Mouse (Mus musculus) liver, embryonic 13.5 days (tissue): Measurements from ENCODE around the gene Fkbp10. TPM values are rescaled to one million over a fixed set of nuclear protein-coding genes. Genes with fewer than 3 reads are reported as not detected.

Source experiments
- ATAC-seq: fragments of 200-750 bp; cut with Nextera tagmentation; 2 replicates; pipeline ENCODE4 v1.8.0; 2017; ENCODE audit warnings: low read depth, mild to moderate bottlenecking, moderate number of reproducible peaks, moderate library complexity
- DNase-seq: peaks from one replicate; pipeline ENCODE4 v3.0.0; 2022
- H3K27ac ChIP-seq: fragments of 300-500 bp; sonication (generic); 2 replicates; pipeline ENCODE4 v1.5.1; 2015; ENCODE audit warnings: moderate library complexity, mild to moderate bottlenecking, inconsistent platforms
- H3K27me3 ChIP-seq: fragments of 300-500 bp; sonication (generic); 2 replicates; pipeline ENCODE4 v1.6.1; 2015; ENCODE audit warnings: mild to moderate bottlenecking, inconsistent platforms
- H3K36me3 ChIP-seq: fragments of 300-500 bp; sonication (generic); 2 replicates; pipeline ENCODE4 v1.6.1; 2015; ENCODE audit warnings: mild to moderate bottlenecking, inconsistent platforms
- H3K4me1 ChIP-seq: fragments of 300-500 bp; sonication (generic); replicated peaks from 2 replicates; pipeline ENCODE4 v1.6.1; 2015; ENCODE audit warnings: inconsistent platforms
- H3K4me2 ChIP-seq: fragments of 300-500 bp; sonication (generic); 2 replicates; pipeline ENCODE4 v1.6.1; 2015; ENCODE audit warnings: inconsistent platforms, mild to moderate bottlenecking, moderate library complexity
- H3K4me3 ChIP-seq: fragments of 300-500 bp; sonication (generic); replicated peaks from 2 replicates; pipeline ENCODE4 v1.5.1; 2015; ENCODE audit warnings: mild to moderate bottlenecking, inconsistent platforms
- H3K9ac ChIP-seq: fragments of 300-500 bp; sonication (generic); 2 replicates; pipeline ENCODE4 v1.6.1; 2015; ENCODE audit warnings: mild to moderate bottlenecking, inconsistent platforms
- H3K9me3 ChIP-seq: fragments of 300-500 bp; sonication (generic); replicated peaks from 2 replicates; pipeline ENCODE4 v1.6.1; 2016; ENCODE audit warnings: inconsistent platforms
- WGBS: fragments of 180-500 bp; shearing (Covaris S2); methylation state at CpG from one replicate; pipeline ENCODE4 v1.1.7; 2015; ENCODE audit not compliant: insufficient replicate concordance; 5-methylcytosine and 5-hydroxymethylcytosine counted together
- polyA plus RNA-seq: library from polyadenylated mRNA; unstranded; fragments of >200 nt; fragmentation: Nextera tagmentation; extraction: Ambion mirVana; gene quantifications from 2 replicates; pipeline ENCODE4 v1.2.1, GENCODE M21; 2015

The Fkbp10 gene
- polyA plus RNA-seq, 1 experiment from 2014 or later: 11.8 TPM

- no peak for ATAC-seq
- 66% methylated on average over 3 of the region's 3 CpGs for WGBS
- H3K4me1 ChIP-seq: peaks cover 33% of the 10 kb centered on the region
- no peak overlapping the region for H3K9ac ChIP-seq
- no peak overlapping the region for H3K4me2 ChIP-seq
- H3K27ac ChIP-seq: no peak overlapping the region
- no peaks in the 10 kb centered on the region for H3K27me3 ChIP-seq
- H3K9me3 ChIP-seq: no peaks in the 10 kb centered on the region
- no peak overlapping the region for H3K4me3 ChIP-seq
- DNase-seq: no peak
- H3K36me3 ChIP-seq: peaks cover 17% of the 10 kb centered on the region
These were observed 30.5 kb upstream of the Fkbp10 start for GRCm38 (mm10) chr11:100385016-100385415.

GRCm38 (mm10) chr11:100386586-100386985 is 28.9 kb upstream of the Fkbp10 start:
- Histone ChIP-seq H3K9ac (no peak overlapping the region), H3K4me2 (no peak overlapping the region), H3K4me3 (no peak overlapping the region), H3K4me1 (peaks cover 49% of the 10 kb centered on the region), H3K27ac (no peak overlapping the region), H3K36me3 (peaks cover 10% of the 10 kb centered on the region), H3K27me3 (no peaks in the 10 kb centered on the region), H3K9me3 (no peaks in the 10 kb centered on the region)
- DNase-seq: no peak
- 53% methylated on average over 5 of the region's 5 CpGs for WGBS
- no peak for ATAC-seq

- H3K4me2 ChIP-seq: no peak overlapping the region
- no peaks in the 10 kb centered on the region for H3K27me3 ChIP-seq
- H3K4me3 ChIP-seq: no peak overlapping the region
- H3K4me1 ChIP-seq: peaks cover 53% of the 10 kb centered on the region
- H3K36me3 ChIP-seq: peaks cover 10% of the 10 kb centered on the region
- H3K9ac ChIP-seq: no peak overlapping the region
- no peak for ATAC-seq
- H3K9me3 ChIP-seq: no peaks in the 10 kb centered on the region
- no peak for DNase-seq
- WGBS: 70% methylated on average over 6 of the region's 6 CpGs
- H3K27ac ChIP-seq: no peak overlapping the region
These were observed 28.4 kb upstream of the Fkbp10 start for GRCm38 (mm10) chr11:100387111-100387510.

- DNase-seq (no peak), ATAC-seq (no peak)
- H3K36me3 ChIP-seq: peaks cover 10% of the 10 kb centered on the region
- H3K4me3 ChIP-seq: no peak overlapping the region
- H3K4me1 ChIP-seq: peaks cover 59% of the 10 kb centered on the region
- H3K9me3 ChIP-seq: no peaks in the 10 kb centered on the region
- H3K9ac ChIP-seq: no peak overlapping the region
- WGBS: 39% methylated on average over 14 of the region's 14 CpGs
- no peak overlapping the region for H3K4me2 ChIP-seq
- 0 out of 2 replicates have a peak, but pooled peaks cover 3% of the 10 kb centered on the region for H3K27me3 ChIP-seq
- no peak overlapping the region for H3K27ac ChIP-seq
These were observed 27.7 kb upstream of the Fkbp10 start for GRCm38 (mm10) chr11:100387589-100388375.

GRCm38 (mm10) chr11:100388588-100388987 is 26.9 kb upstream of the Fkbp10 start:
- H3K9ac ChIP-seq: no peak overlapping the region
- no peaks in the 10 kb centered on the region for H3K9me3 ChIP-seq
- peaks cover 9% of the 10 kb centered on the region; the same call in 1 of the 2 replicates for H3K27me3 ChIP-seq
- 61% methylated on average over 6 of the region's 6 CpGs for WGBS
- ATAC-seq (no peak), DNase-seq (no peak)
- no peak overlapping the region for H3K4me3 ChIP-seq
- H3K27ac ChIP-seq: no peak overlapping the region
- H3K36me3 ChIP-seq: peaks cover 4% of the 10 kb centered on the region; the same call in 1 of the 2 replicates
- no peak overlapping the region for H3K4me2 ChIP-seq
- peaks cover 66% of the 10 kb centered on the region for H3K4me1 ChIP-seq

- DNase-seq (no peak), ATAC-seq (peak; percentile 13; the same call in 1 of the 2 replicates)
- Histone ChIP-seq H3K9me3 (no peaks in the 10 kb centered on the region), H3K27me3 (peaks cover 23% of the 10 kb centered on the region), H3K4me2 (no peak overlapping the region), H3K4me1 (peaks cover 80% of the 10 kb centered on the region), H3K9ac (no peak overlapping the region), H3K27ac (no peak overlapping the region), H3K36me3 (no peaks in the 10 kb centered on the region), H3K4me3 (no peak overlapping the region)
- 37% methylated on average over 8 of the region's 8 CpGs for WGBS
These were observed 25.5 kb upstream of the Fkbp10 start for GRCm38 (mm10) chr11:100389931-100390445.

GRCm38 (mm10) chr11:100391081-100391883 is 24.2 kb upstream of the Fkbp10 start:
- no peak overlapping the region for H3K9ac ChIP-seq
- peaks cover 93% of the 10 kb centered on the region for H3K4me1 ChIP-seq
- H3K36me3 ChIP-seq: no peaks in the 10 kb centered on the region
- H3K27ac ChIP-seq: no peak overlapping the region
- H3K9me3 ChIP-seq: no peaks in the 10 kb centered on the region
- DNase-seq: no peak
- H3K4me2 ChIP-seq: no peak overlapping the region
- peak; percentile 69 for ATAC-seq
- no peak overlapping the region for H3K4me3 ChIP-seq
- WGBS: 60% methylated on average over 9 of the region's 9 CpGs
- peaks cover 36% of the 10 kb centered on the region for H3K27me3 ChIP-seq

- ATAC-seq (no peak), DNase-seq (no peak)
- WGBS: 76% methylated on average over 7 of the region's 7 CpGs
- peaks cover 42% of the 10 kb centered on the region for H3K27me3 ChIP-seq
- no peaks in the 10 kb centered on the region for H3K36me3 ChIP-seq
- H3K9ac ChIP-seq: no peak overlapping the region
- no peaks in the 10 kb centered on the region for H3K9me3 ChIP-seq
- no peak overlapping the region for H3K27ac ChIP-seq
- peaks cover 95% of the 10 kb centered on the region for H3K4me1 ChIP-seq
- H3K4me3 ChIP-seq: no peak overlapping the region
- H3K4me2 ChIP-seq: no peak overlapping the region
These were observed 23.6 kb upstream of the Fkbp10 start for GRCm38 (mm10) chr11:100391884-100392345.

- Histone ChIP-seq H3K9me3 (no peaks in the 10 kb centered on the region), H3K4me1 (peaks cover 96% of the 10 kb centered on the region), H3K27me3 (peaks cover 48% of the 10 kb centered on the region), H3K9ac (no peak overlapping the region), H3K27ac (no peak overlapping the region), H3K4me2 (no peak overlapping the region), H3K4me3 (no peak overlapping the region), H3K36me3 (no peaks in the 10 kb centered on the region)
- no peak for ATAC-seq
- DNase-seq: no peak
- WGBS: 58% methylated on average over 5 of the region's 5 CpGs
These were observed 22.5 kb upstream of the Fkbp10 start for GRCm38 (mm10) chr11:100392958-100393357.

- Histone ChIP-seq H3K4me3 (no peak overlapping the region), H3K36me3 (no peaks in the 10 kb centered on the region), H3K4me1 (peaks cover 88% of the 10 kb centered on the region), H3K4me2 (no peak overlapping the region), H3K27me3 (peaks cover 48% of the 10 kb centered on the region), H3K9me3 (no peaks in the 10 kb centered on the region), H3K9ac (no peak overlapping the region), H3K27ac (no peak overlapping the region)
- 39% methylated on average over 7 of the region's 7 CpGs for WGBS
- ATAC-seq: no peak
- no peak for DNase-seq
These were observed 21.8 kb upstream of the Fkbp10 start for GRCm38 (mm10) chr11:100393733-100394132.

GRCm38 (mm10) chr11:100394353-100395074 is 21.0 kb upstream of the Fkbp10 start:
- WGBS: 35% methylated on average over 5 of the region's 5 CpGs
- Histone ChIP-seq H3K4me2 (peak overlapping the region; percentile 72), H3K27ac (peak overlapping the region; percentile 2; the same call in 1 of the 2 replicates), H3K27me3 (peaks cover 48% of the 10 kb centered on the region), H3K9ac (no peak overlapping the region), H3K9me3 (no peaks in the 10 kb centered on the region), H3K4me3 (0 out of 2 replicates have a peak overlapping the region, but pooled peaks have one; percentile 60), H3K4me1 (peaks cover 83% of the 10 kb centered on the region), H3K36me3 (no peaks in the 10 kb centered on the region)
- no peak for DNase-seq
- no peak for ATAC-seq
